Mouse (Mus musculus) lung, postnatal 0 days (tissue): ENCODE results near the gene Agbl2.

Source experiments
- CTCF ChIP-seq: IDR thresholded peaks from 2 replicates; pipeline ENCODE4 v1.5.1; 2016; ENCODE audit warnings: antibody characterized with exemption, mild to moderate bottlenecking
- EP300 ChIP-seq: IDR thresholded peaks from 2 replicates; pipeline ENCODE4 v1.6.1; 2016; ENCODE audit warnings: antibody characterized with exemption, mild to moderate bottlenecking, control low read depth

GRCm38 (mm10) chr2:90815266-90815665 is 32.7 kb downstream of the Agbl2 start:
- TF ChIP-seq CTCF: no peak
- no peak for TF ChIP-seq EP300
